Mouse (Mus musculus): ENCODE measurements around the gene Krtap5-3. TPM values are rescaled to one million over a fixed set of nuclear protein-coding genes. Genes with fewer than 3 reads are reported as not detected.
"Not testable (repeated sequence)": the region's sequence is repeated elsewhere in the genome, so short reads cannot be mapped to it uniquely, and the experiment has no call there.

Gene Krtap5-3
- polyA plus RNA-seq, 1 experiment from 2014 or later: not detected

GRCm38 (mm10) chr7:142205488-142205887 lies 4.3 kb downstream of the Krtap5-3 start:
- no peak for ATAC-seq (ENCODE audit: low FRiP score)
- no peak overlapping the region for H3K9ac ChIP-seq
- 0 out of 2 replicates have a peak, but pooled peaks cover 2% of the 10 kb centered on the region for H3K27me3 ChIP-seq
- no peak overlapping the region for H3K4me2 ChIP-seq
- no peak overlapping the region for H3K27ac ChIP-seq
- H3K36me3 ChIP-seq: no peaks in the 10 kb centered on the region
- H3K9me3 ChIP-seq: no peaks in the 10 kb centered on the region
- no peak overlapping the region for H3K4me3 ChIP-seq
- H3K4me1 ChIP-seq (replicated peaks): no peaks in the 10 kb centered on the region

DNA sequence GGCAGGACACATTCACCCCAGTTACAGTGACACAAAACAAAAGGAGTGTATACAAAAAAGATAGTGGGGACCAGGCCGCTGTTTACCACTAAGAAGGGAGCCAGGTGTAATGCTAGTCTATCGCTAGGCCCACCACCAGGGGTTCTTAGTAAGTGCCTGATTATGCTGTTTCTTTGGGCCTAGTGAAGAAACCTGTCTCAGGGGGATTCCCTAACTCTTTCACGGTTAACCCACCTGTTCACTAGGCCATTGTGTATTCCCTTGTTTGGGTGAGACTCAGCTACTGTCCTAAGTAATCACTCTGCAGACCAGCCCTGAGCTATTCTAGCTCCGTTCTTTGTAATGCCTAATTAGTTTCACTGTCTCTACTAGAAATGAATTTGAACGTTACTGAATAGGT lies 5.7 kb downstream of the Krtap5-3 start:
- not testable (repeated sequence) for H3K4me1 ChIP-seq (replicated peaks); H3K36me3 ChIP-seq; H3K9me3 ChIP-seq; ATAC-seq (ENCODE audit: low FRiP score); H3K4me3 ChIP-seq; H3K4me2 ChIP-seq; H3K27ac ChIP-seq; H3K9ac ChIP-seq; H3K27me3 ChIP-seq
- 80% methylated on average over 5 of the region's 5 CpGs for WGBS

GRCm38 (mm10) chr7:142211559-142211958 lies 10.4 kb downstream of the Krtap5-3 start, which contains the start of gene Gm7579:
Gm7579 (plus strand) TSS chr7:142211859.
- no peak within 1 kb of the TSS for H3K27ac ChIP-seq
- ATAC-seq (ENCODE audit: low FRiP score): no peak
- 67% methylated on average over 1 of the region's 1 CpGs for WGBS

GRCm38 (mm10) chr7:142212136-142212535 lies 11.0 kb downstream of the Krtap5-3 start:
- WGBS: 68% methylated on average over 1 of the region's 1 CpGs
- H3K27me3 ChIP-seq; H3K4me3 ChIP-seq; H3K9me3 ChIP-seq; H3K4me1 ChIP-seq (replicated peaks); H3K9ac ChIP-seq; H3K36me3 ChIP-seq; H3K27ac ChIP-seq; ATAC-seq (ENCODE audit: low FRiP score); H3K4me2 ChIP-seq: not testable (repeated sequence)

More at GRCm38 (mm10) chr7:142211559-142211958, 10.4 kb downstream of the Krtap5-3 start, which contains the start of gene Gm7579:
- Histone ChIP-seq H3K4me2 (no peak within 1 kb of the TSS), H3K9ac (no peak within 1 kb of the TSS), H3K36me3 (no peaks in the 10 kb centered on the region), H3K4me3 (no peak within 1 kb of the TSS), H3K27me3 (no peaks in the 10 kb centered on the region), H3K9me3 (no peaks in the 10 kb centered on the region), H3K4me1 (replicated peaks) (no peaks in the 10 kb centered on the region)

GRCm38 (mm10) chr7:142224518-142224917 lies 23.4 kb downstream of the Krtap5-3 start:
- WGBS: 66% methylated on average over 2 of the region's 2 CpGs
- H3K27ac ChIP-seq: no peak overlapping the region
- H3K36me3 ChIP-seq: no peaks in the 10 kb centered on the region
- H3K9ac ChIP-seq: no peak overlapping the region
- no peaks in the 10 kb centered on the region for H3K9me3 ChIP-seq
- H3K27me3 ChIP-seq: no peaks in the 10 kb centered on the region
- no peaks in the 10 kb centered on the region for H3K4me1 ChIP-seq (replicated peaks)
- no peak overlapping the region for H3K4me2 ChIP-seq
- H3K4me3 ChIP-seq: no peak overlapping the region
- no peak for ATAC-seq (ENCODE audit: low FRiP score)

- not testable (repeated sequence) for H3K36me3 ChIP-seq; H3K4me1 ChIP-seq (replicated peaks); H3K27me3 ChIP-seq; H3K4me2 ChIP-seq; ATAC-seq (ENCODE audit: low FRiP score); H3K27ac ChIP-seq; H3K9ac ChIP-seq; H3K4me3 ChIP-seq; H3K9me3 ChIP-seq
- WGBS: 60% methylated on average over 3 of the region's 3 CpGs
Measured at GRCm38 (mm10) chr7:142229871-142230270, 28.7 kb downstream of the Krtap5-3 start, which contains the start of gene Krtap5-5. Krtap5-5 (minus strand) TSS chr7:142229971.

- Histone ChIP-seq H3K9ac (no peak overlapping the region), H3K36me3 (no peaks in the 10 kb centered on the region), H3K4me3 (no peak overlapping the region), H3K4me2 (no peak overlapping the region), H3K9me3 (no peaks in the 10 kb centered on the region; the same call in 1 of the 2 replicates), H3K27me3 (no peaks in the 10 kb centered on the region), H3K4me1 (replicated peaks) (no peaks in the 10 kb centered on the region), H3K27ac (no peak overlapping the region)
- no peak for ATAC-seq (ENCODE audit: low FRiP score)
- 36% methylated on average over 1 of the region's 1 CpGs for WGBS
Measured at GRCm38 (mm10) chr7:142231540-142231939, 30.4 kb downstream of the Krtap5-3 start.

DNA sequence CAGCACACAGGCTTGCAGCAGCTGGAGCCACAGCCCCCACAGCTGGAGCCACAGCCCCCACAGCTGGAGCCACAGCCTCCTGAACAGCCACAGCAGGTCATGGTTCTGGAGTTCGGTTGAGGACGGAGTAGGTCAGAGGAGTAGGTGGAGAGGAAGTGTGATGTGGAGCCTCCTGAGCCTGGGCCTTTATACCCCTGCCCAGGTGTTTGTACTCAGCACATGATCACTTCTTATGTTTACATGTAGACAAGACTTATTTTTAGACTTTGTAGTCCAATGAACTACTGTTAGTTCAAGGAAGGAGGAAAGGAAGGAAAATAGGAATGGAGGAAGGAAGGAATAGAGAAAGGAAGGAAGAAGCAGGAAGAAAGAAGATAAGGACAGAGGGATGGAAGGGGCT lies 39.8 kb downstream of the Krtap5-3 start, which contains the start of gene Gm40460:
TSS of gene Gm40460 (minus strand) at position 101 of the 400 bp plus-strand sequence.
- WGBS: 51% methylated on average over 2 of the region's 2 CpGs
- Histone ChIP-seq H3K4me1 (replicated peaks) (no peaks in the 10 kb centered on the region), H3K9ac (no peak within 1 kb of the TSS), H3K27me3 (no peaks in the 10 kb centered on the region), H3K4me3 (no peak within 1 kb of the TSS), H3K36me3 (no peaks in the 10 kb centered on the region), H3K27ac (no peak within 1 kb of the TSS), H3K4me2 (no peak within 1 kb of the TSS), H3K9me3 (no peaks in the 10 kb centered on the region)
- no peak for ATAC-seq (ENCODE audit: low FRiP score)

DNA sequence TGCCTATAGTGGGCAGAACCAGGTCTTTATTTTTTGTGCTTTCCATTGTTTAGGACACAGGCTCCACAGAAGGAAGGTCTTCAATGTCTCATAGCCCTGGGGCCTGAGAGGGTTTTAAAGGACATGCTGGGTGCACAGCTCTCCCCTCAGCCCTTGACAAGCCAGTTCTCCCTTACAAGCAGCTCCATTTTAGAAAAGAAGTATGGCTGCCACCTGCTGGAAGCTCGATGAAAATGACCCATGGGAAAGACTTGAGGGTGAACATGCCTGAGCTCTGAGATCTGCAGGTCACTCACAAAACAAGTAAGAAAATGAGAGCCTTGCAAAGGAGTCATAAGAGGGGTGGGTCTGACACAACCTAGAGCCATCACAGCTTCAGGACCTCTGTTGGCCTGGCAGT lies 48.7 kb downstream of the Krtap5-3 start:
- Histone ChIP-seq H3K4me2 (no peak overlapping the region), H3K27ac (no peak overlapping the region), H3K36me3 (no peaks in the 10 kb centered on the region), H3K9ac (no peak overlapping the region), H3K27me3 (0 out of 2 replicates have a peak, but pooled peaks cover 5% of the 10 kb centered on the region), H3K4me1 (replicated peaks) (no peaks in the 10 kb centered on the region), H3K9me3 (no peaks in the 10 kb centered on the region), H3K4me3 (no peak overlapping the region)
- no peak for ATAC-seq (ENCODE audit: low FRiP score)
- WGBS: 3% methylated on average over 1 of the region's 1 CpGs

Other genes with a start within 250 kb of the Krtap5-3 start
- gene Mob2, start 140.3 kb upstream of the Krtap5-3 start, polyA plus RNA-seq (2015; fragmentation: Nextera tagmentation; extraction: Ambion mirVana): 53.0 and 53.5 TPM in 2 replicates
- gene Dusp8, start 105.5 kb upstream of the Krtap5-3 start, polyA plus RNA-seq (2015; fragmentation: Nextera tagmentation; extraction: Ambion mirVana): 87.3 and 90.2 TPM in 2 replicates
- 0.27 and 0.32 TPM in 2 replicates for gene Gm45618, start 80.6 kb upstream of the Krtap5-3 start, polyA plus RNA-seq (2015; fragmentation: Nextera tagmentation; extraction: Ambion mirVana)
- gene Gm39115, start 65.3 kb upstream of the Krtap5-3 start, polyA plus RNA-seq (2015; fragmentation: Nextera tagmentation; extraction: Ambion mirVana): not detected in 2 replicates
- not detected in 2 replicates for gene Gm45337, start 56.8 kb upstream of the Krtap5-3 start, polyA plus RNA-seq (2015; fragmentation: Nextera tagmentation; extraction: Ambion mirVana)
- not detected in 2 replicates for gene Gm29735, start 44.3 kb upstream of the Krtap5-3 start, polyA plus RNA-seq (2015; fragmentation: Nextera tagmentation; extraction: Ambion mirVana)
- not detected in 2 replicates for gene Gm4553, start 35.6 kb upstream of the Krtap5-3 start, polyA plus RNA-seq (2015; fragmentation: Nextera tagmentation; extraction: Ambion mirVana)
- gene Krtap5-2, start 25.4 kb upstream of the Krtap5-3 start, polyA plus RNA-seq (2015; fragmentation: Nextera tagmentation; extraction: Ambion mirVana): not detected in 2 replicates
- not detected in 2 replicates for gene Gm10153, start 11.0 kb upstream of the Krtap5-3 start, polyA plus RNA-seq (2015; fragmentation: Nextera tagmentation; extraction: Ambion mirVana)
- gene Gm7579, start 10.5 kb downstream of the Krtap5-3 start, polyA plus RNA-seq (2015; fragmentation: Nextera tagmentation; extraction: Ambion mirVana): not detected in 2 replicates
- gene Krtap5-5, start 28.6 kb downstream of the Krtap5-3 start, polyA plus RNA-seq (2015; fragmentation: Nextera tagmentation; extraction: Ambion mirVana): not detected in 2 replicates
- not detected in 2 replicates for gene Gm40460, start 39.7 kb downstream of the Krtap5-3 start, polyA plus RNA-seq (2015; fragmentation: Nextera tagmentation; extraction: Ambion mirVana)
- gene Gm2431, start 57.0 kb downstream of the Krtap5-3 start, polyA plus RNA-seq (2015; fragmentation: Nextera tagmentation; extraction: Ambion mirVana): not detected in 2 replicates
- gene Gm4559, start 73.0 kb downstream of the Krtap5-3 start, polyA plus RNA-seq (2015; fragmentation: Nextera tagmentation; extraction: Ambion mirVana): not detected in 2 replicates
- not detected in 2 replicates for gene Krtap5-1, start 95.8 kb downstream of the Krtap5-3 start, polyA plus RNA-seq (2015; fragmentation: Nextera tagmentation; extraction: Ambion mirVana)
- not detected in 2 replicates for gene Krtap5-4, start 102.2 kb downstream of the Krtap5-3 start, polyA plus RNA-seq (2015; fragmentation: Nextera tagmentation; extraction: Ambion mirVana)
- 2.3 and 2.6 TPM in 2 replicates for gene Ifitm10, start 172.4 kb downstream of the Krtap5-3 start, polyA plus RNA-seq (2015; fragmentation: Nextera tagmentation; extraction: Ambion mirVana)
- gene Gm49369, start 181.3 kb downstream of the Krtap5-3 start, polyA plus RNA-seq (2015; fragmentation: Nextera tagmentation; extraction: Ambion mirVana): 0.36 TPM in 1 of 2 replicates, not detected in the other
- 270 and 293 TPM in 2 replicates for gene Ctsd, start 186.7 kb downstream of the Krtap5-3 start, polyA plus RNA-seq (2015; fragmentation: Nextera tagmentation; extraction: Ambion mirVana)
- gene Syt8, start 233.5 kb downstream of the Krtap5-3 start, polyA plus RNA-seq (2015; fragmentation: Nextera tagmentation; extraction: Ambion mirVana): not detected in 2 replicates
- gene Tnni2, start 240.4 kb downstream of the Krtap5-3 start, polyA plus RNA-seq (2015; fragmentation: Nextera tagmentation; extraction: Ambion mirVana): 1.4 and 1.8 TPM in 2 replicates

Measured in hindbrain, embryonic 13.5 days (tissue).